Mouse (Mus musculus) C2C12 (cell line): ENCODE results near the gene Impdh2. TPM values are rescaled to one million over a fixed set of nuclear protein-coding genes. Genes with fewer than 3 reads are reported as not detected.
"Not testable (repeated sequence)": the region's sequence is repeated elsewhere in the genome, so short reads cannot be mapped to it uniquely, and the experiment has no call there.

Source experiments
- H3K27me3 ChIP-seq: one replicate; pipeline ENCODE4 v1.6.1; 2011; ENCODE audit not compliant: control insufficient read depth, insufficient read depth, insufficient read length
- H3K36me3 ChIP-seq: one replicate; pipeline ENCODE4 v1.6.1; 2011; ENCODE audit not compliant: control insufficient read depth, insufficient read depth
- H3K4me3 ChIP-seq: one replicate; pipeline ENCODE4 v1.5.1; 2011; ENCODE audit warnings: mild to moderate bottlenecking, control low read depth; ENCODE audit not compliant: poor library complexity, insufficient read depth, severe bottlenecking
- H3K79me2 ChIP-seq: one replicate; pipeline ENCODE4 v1.6.1; 2011; ENCODE audit not compliant: control insufficient read depth, insufficient read depth
- H3K79me3 ChIP-seq: one replicate; pipeline ENCODE4 v1.6.1; 2011; ENCODE audit warnings: low read depth, control low read depth
- H3ac ChIP-seq: one replicate; pipeline ENCODE3; 2011; ENCODE audit warnings: low read depth; ENCODE audit not compliant: control insufficient read depth, insufficient read length
- CEBPB ChIP-seq: IDR thresholded peaks from one replicate; pipeline ENCODE4 v1.6.1; 2011; ENCODE audit warnings: low read depth, mild to moderate bottlenecking, control low read depth, moderate library complexity
- CTCF ChIP-seq: IDR thresholded peaks from one replicate; pipeline ENCODE4 v1.5.1; 2011; ENCODE audit not compliant: control insufficient read depth, insufficient read depth, insufficient read length
- FOSL1 ChIP-seq: IDR thresholded peaks from one replicate; pipeline ENCODE4 v1.8.0; 2011; ENCODE audit warnings: mild to moderate bottlenecking, low read length; ENCODE audit not compliant: poor library complexity, insufficient read depth, severe bottlenecking
- MAX ChIP-seq: IDR thresholded peaks from one replicate; pipeline ENCODE4 v1.6.1; 2011; ENCODE audit warnings: mild to moderate bottlenecking, control low read depth
- MYOD1 ChIP-seq: IDR thresholded peaks from one replicate; pipeline ENCODE4 v1.6.1; 2011; ENCODE audit warnings: low read depth; ENCODE audit not compliant: control insufficient read depth, insufficient read length
- MYOG ChIP-seq: IDR thresholded peaks from one replicate; pipeline ENCODE4 v1.6.1; 2011; ENCODE audit not compliant: control insufficient read depth, insufficient read length; ENCODE audit errors: extremely low read depth
- USF1 ChIP-seq: IDR thresholded peaks from one replicate; pipeline ENCODE4 v1.6.1; 2011; ENCODE audit warnings: low read depth, mild to moderate bottlenecking, control low read depth, moderate library complexity
- polyA plus RNA-seq: library from polyadenylated mRNA; unstranded; fragments of >200 nt; fragmentation: generic; extraction: Trizol; gene quantifications from one replicate; pipeline ENCODE4 v1.2.1, GENCODE M21; 2012; ENCODE audit warnings: missing spikeins

Impdh2 gene
- polyA plus RNA-seq, 1 experiment, result 332 TPM

GRCm38 (mm10) chr9:108594354-108594753 lies 34.3 kb downstream of the Impdh2 start:
- Histone ChIP-seq H3K36me3 (no peaks in the 10 kb centered on the region), H3K4me3 (no peak overlapping the region), H3K79me2 (no peaks in the 10 kb centered on the region), H3K27me3 (no peaks in the 10 kb centered on the region), H3K79me3 (no peaks in the 10 kb centered on the region), H3ac (no peak overlapping the region)
- TF ChIP-seq MYOG (no peak), USF1 (no peak), MAX (no peak), FOSL1 (no peak), MYOD1 (no peak), CTCF (no peak), CEBPB (no peak)

GRCm38 (mm10) chr9:108596998-108597764 lies 37.1 kb downstream of the Impdh2 start, which contains the start of gene P4htm:
Gene P4htm, minus strand, starts transcription at chr9:108597667.
- Histone ChIP-seq H3K79me2 (no peaks in the 10 kb centered on the region), H3ac (peak within 1 kb of the TSS; percentile 69), H3K79me3 (no peaks in the 10 kb centered on the region), H3K36me3 (no peaks in the 10 kb centered on the region), H3K4me3 (peak within 1 kb of the TSS; percentile 29), H3K27me3 (no peaks in the 10 kb centered on the region)
- TF ChIP-seq MAX (no peak), FOSL1 (no peak), CEBPB (no peak)

DNA sequence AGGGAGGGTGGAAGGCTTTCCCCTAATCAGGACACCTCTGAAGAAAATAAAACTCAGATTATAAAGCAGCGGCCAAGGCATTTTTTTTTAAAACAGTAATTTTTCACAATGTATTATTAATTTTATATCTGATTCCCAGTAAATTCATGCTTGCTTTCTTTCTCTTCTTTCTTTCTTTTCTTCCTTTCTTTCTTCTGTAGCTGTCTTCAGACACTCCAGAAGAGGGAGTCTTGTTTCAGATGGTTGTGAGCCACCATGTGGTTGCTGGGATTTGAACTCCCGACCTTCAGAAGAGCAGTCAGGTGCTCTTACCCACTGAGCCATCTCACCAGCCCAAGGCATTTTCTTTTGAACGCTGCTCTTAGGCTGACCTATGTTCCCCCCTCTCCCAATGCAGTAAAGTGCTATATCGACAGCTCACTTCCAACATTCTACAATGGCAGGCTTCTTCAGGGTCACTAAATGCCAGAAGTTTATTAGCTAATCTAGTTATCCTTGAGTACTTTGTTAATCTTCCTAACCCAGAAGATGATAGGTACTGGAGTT lies 39.0 kb downstream of the Impdh2 start:
- Histone ChIP-seq H3K79me2 (no peaks in the 10 kb centered on the region), H3K4me3 (no peak overlapping the region), H3K27me3 (no peaks in the 10 kb centered on the region), H3K79me3 (no peaks in the 10 kb centered on the region), H3K36me3 (peaks cover 13% of the 10 kb centered on the region), H3ac (no peak overlapping the region)
- no peak for TF ChIP-seq CEBPB
- no peak for TF ChIP-seq CTCF
- TF ChIP-seq USF1, result no peak
- no peak for TF ChIP-seq MYOG
- no peak for TF ChIP-seq MYOD1
- no peak for TF ChIP-seq FOSL1
- TF ChIP-seq MAX, result no peak

GRCm38 (mm10) chr9:108600011-108600410 lies 39.9 kb downstream of the Impdh2 start:
- no peaks in the 10 kb centered on the region for H3K79me3 ChIP-seq
- no peaks in the 10 kb centered on the region for H3K27me3 ChIP-seq
- peaks cover 18% of the 10 kb centered on the region for H3K36me3 ChIP-seq
- no peaks in the 10 kb centered on the region for H3K79me2 ChIP-seq
- no peak overlapping the region for H3K4me3 ChIP-seq
- H3ac ChIP-seq, result no peak overlapping the region
- TF ChIP-seq CTCF, result no peak
- TF ChIP-seq MYOG, result no peak
- TF ChIP-seq FOSL1, result no peak
- no peak for TF ChIP-seq CEBPB
- no peak for TF ChIP-seq MYOD1
- no peak for TF ChIP-seq MAX
- TF ChIP-seq USF1, result no peak

GRCm38 (mm10) chr9:108601986-108602385 lies 41.9 kb downstream of the Impdh2 start:
- peaks cover 35% of the 10 kb centered on the region for H3K36me3 ChIP-seq
- TF ChIP-seq CTCF (no peak), MYOG (no peak), CEBPB (no peak), MYOD1 (no peak), USF1 (no peak), FOSL1 (no peak), MAX (no peak)
- no peak overlapping the region for H3K4me3 ChIP-seq

DNA sequence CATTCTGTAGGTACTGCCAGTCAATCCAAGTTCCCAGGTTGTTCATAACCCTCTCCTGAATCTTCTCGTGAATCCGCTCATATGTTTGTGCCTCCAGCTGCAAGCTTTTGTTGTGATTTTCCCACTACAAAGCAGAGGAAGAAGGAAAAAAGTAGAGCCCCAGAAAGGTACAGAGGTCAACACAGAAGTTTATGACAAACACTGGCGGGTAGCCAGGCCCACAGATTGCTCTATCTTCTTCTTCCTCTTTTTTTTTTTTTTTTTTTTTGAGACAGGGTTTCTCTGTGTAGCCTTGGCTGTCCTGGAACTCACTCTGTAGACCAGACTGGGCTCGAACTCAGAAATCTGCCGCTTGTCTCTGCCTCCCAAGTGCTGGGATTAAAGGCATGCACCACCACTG lies 47.8 kb downstream of the Impdh2 start:
- H3K79me2 ChIP-seq, H3K4me3 ChIP-seq, H3ac ChIP-seq, H3K27me3 ChIP-seq, H3K79me3 ChIP-seq: not testable (repeated sequence)
- peaks cover 77% of the 10 kb centered on the region for H3K36me3 ChIP-seq

More at GRCm38 (mm10) chr9:108601986-108602385, 41.9 kb downstream of the Impdh2 start:
- Histone ChIP-seq H3K79me3 (no peaks in the 10 kb centered on the region), H3ac (no peak overlapping the region), H3K79me2 (no peaks in the 10 kb centered on the region), H3K27me3 (no peaks in the 10 kb centered on the region)
